Mouse (Mus musculus) embryonic facial prominence, embryonic 11.5 days (tissue): ENCODE results near the gene Cpeb2. TPM values are rescaled to one million over a fixed set of nuclear protein-coding genes. Genes with fewer than 3 reads are reported as not detected.

Source experiments
- ATAC-seq: fragments of 200-750 bp; cut with Nextera tagmentation; replicated peaks from 2 replicates; pipeline ENCODE4 v1.8.0; 2017; ENCODE audit warnings: low read depth; ENCODE audit not compliant: insufficient number of reproducible peaks, low FRiP score, low TSS enrichment
- DNase-seq: peaks from one replicate; pipeline ENCODE4 v3.0.0-alpha.2; 2015; ENCODE audit warnings: low spot score
- H3K27ac ChIP-seq: fragments of 300-500 bp; sonication (generic); replicated peaks from 2 replicates; pipeline ENCODE4 v1.5.1; 2014; ENCODE audit warnings: mild to moderate bottlenecking, low read depth, low read length, control low read depth
- H3K27me3 ChIP-seq: fragments of 300-500 bp; sonication (generic); 2 replicates; pipeline ENCODE4 v1.6.1; 2014; ENCODE audit warnings: mild to moderate bottlenecking, low read length, moderate library complexity, mixed read lengths; ENCODE audit not compliant: control insufficient read depth, insufficient read depth
- H3K36me3 ChIP-seq: fragments of 300-500 bp; sonication (generic); replicated peaks from 2 replicates; pipeline ENCODE4 v1.6.1; 2014; ENCODE audit warnings: low read depth, mild to moderate bottlenecking, low read length, moderate library complexity, mixed read lengths; ENCODE audit not compliant: control insufficient read depth, insufficient read depth
- H3K4me1 ChIP-seq: fragments of 300-500 bp; sonication (generic); 2 replicates; pipeline ENCODE4 v1.6.1; 2014; ENCODE audit warnings: low read length, mixed read lengths; ENCODE audit not compliant: control insufficient read depth, insufficient read depth
- H3K4me2 ChIP-seq: fragments of 300-500 bp; sonication (generic); 2 replicates; pipeline ENCODE4 v1.6.1; 2014; ENCODE audit warnings: low read depth, mild to moderate bottlenecking, control low read depth, low read length, moderate library complexity
- H3K4me3 ChIP-seq: fragments of 300-500 bp; sonication (generic); 2 replicates; pipeline ENCODE4 v1.5.1; 2014; ENCODE audit warnings: low read depth, low read length, control low read depth
- H3K9ac ChIP-seq: fragments of 300-500 bp; sonication (generic); replicated peaks from 2 replicates; pipeline ENCODE4 v1.6.1; 2014; ENCODE audit warnings: mild to moderate bottlenecking, control low read depth, low read length
- H3K9me3 ChIP-seq: fragments of 300-500 bp; sonication (generic); replicated peaks from 2 replicates; pipeline ENCODE4 v1.6.1; 2016; ENCODE audit warnings: mild to moderate bottlenecking, low read length, inconsistent platforms, mixed read lengths; ENCODE audit not compliant: control insufficient read depth
- WGBS: fragments of 180-500 bp; shearing (Covaris S2); extraction: QIAGEN DNeasy Blood & Tissue Kit; methylation state at CpG from one replicate; pipeline ENCODE4 v1.1.7; 2014; 5-methylcytosine and 5-hydroxymethylcytosine counted together
- polyA plus RNA-seq: library from polyadenylated mRNA; unstranded; fragments of >200 nt; fragmentation: Nextera tagmentation; extraction: Ambion mirVana; gene quantifications from 2 replicates; pipeline ENCODE4 v1.2.1, GENCODE M21; 2014

The Cpeb2 gene
- polyA plus RNA-seq, 1 experiment from 2014 or later = 2.4 TPM

- no peak for DNase-seq
- Histone ChIP-seq H3K4me3 (no peak overlapping the region), H3K4me1 (no peaks in the 10 kb centered on the region), H3K9me3 (no peaks in the 10 kb centered on the region), H3K36me3 (no peaks in the 10 kb centered on the region), H3K9ac (no peak overlapping the region), H3K27me3 (no peaks in the 10 kb centered on the region), H3K4me2 (no peak overlapping the region), H3K27ac (no peak overlapping the region)
- WGBS = 94% methylated on average over 2 of the region's 2 CpGs
- no peak for ATAC-seq
Measured at GRCm38 (mm10) chr5:43264696-43265095, 31.7 kb downstream of the Cpeb2 start.

GRCm38 (mm10) chr5:43277982-43278381 is 45.0 kb downstream of the Cpeb2 start:
- H3K4me3 ChIP-seq = no peak overlapping the region
- no peaks in the 10 kb centered on the region for H3K4me1 ChIP-seq
- DNase-seq = no peak
- no peaks in the 10 kb centered on the region for H3K9me3 ChIP-seq
- H3K4me2 ChIP-seq = no peak overlapping the region
- no peak for ATAC-seq
- WGBS = 94% methylated on average over 1 of the region's 1 CpGs
- no peak overlapping the region for H3K9ac ChIP-seq
- H3K27me3 ChIP-seq = no peaks in the 10 kb centered on the region
- no peaks in the 10 kb centered on the region for H3K36me3 ChIP-seq
- no peak overlapping the region for H3K27ac ChIP-seq

GRCm38 (mm10) chr5:43279774-43280173 is 46.8 kb downstream of the Cpeb2 start:
- WGBS = 83% methylated on average over 3 of the region's 3 CpGs
- ATAC-seq = no peak
- H3K4me1 ChIP-seq = no peaks in the 10 kb centered on the region
- no peak overlapping the region for H3K9ac ChIP-seq
- H3K4me2 ChIP-seq = no peak overlapping the region
- no peaks in the 10 kb centered on the region for H3K27me3 ChIP-seq
- no peak overlapping the region for H3K4me3 ChIP-seq
- no peaks in the 10 kb centered on the region for H3K36me3 ChIP-seq
- H3K27ac ChIP-seq = no peak overlapping the region
- no peaks in the 10 kb centered on the region for H3K9me3 ChIP-seq
- no peak for DNase-seq

GRCm38 (mm10) chr5:43285756-43286155 is 52.8 kb downstream of the Cpeb2 start:
- 90% methylated on average over 12 of the region's 12 CpGs for WGBS
- no peaks in the 10 kb centered on the region for H3K9me3 ChIP-seq
- no peak overlapping the region for H3K4me3 ChIP-seq
- H3K4me1 ChIP-seq = no peaks in the 10 kb centered on the region
- DNase-seq = no peak
- no peaks in the 10 kb centered on the region for H3K27me3 ChIP-seq
- H3K4me2 ChIP-seq = no peak overlapping the region
- no peak overlapping the region for H3K9ac ChIP-seq
- ATAC-seq = no peak
- H3K27ac ChIP-seq = no peak overlapping the region
- H3K36me3 ChIP-seq = no peaks in the 10 kb centered on the region

GRCm38 (mm10) chr5:43289752-43290446 is 56.9 kb downstream of the Cpeb2 start:
- Histone ChIP-seq H3K9ac (no peak overlapping the region), H3K4me2 (no peak overlapping the region), H3K27ac (no peak overlapping the region), H3K4me3 (no peak overlapping the region), H3K27me3 (no peaks in the 10 kb centered on the region), H3K9me3 (no peaks in the 10 kb centered on the region), H3K4me1 (no peaks in the 10 kb centered on the region), H3K36me3 (no peaks in the 10 kb centered on the region)
- ATAC-seq (no peak), DNase-seq (no peak)
- WGBS = 74% methylated on average over 8 of the region's 8 CpGs

- Histone ChIP-seq H3K9me3 (no peaks in the 10 kb centered on the region), H3K27me3 (no peaks in the 10 kb centered on the region), H3K4me1 (no peaks in the 10 kb centered on the region), H3K4me3 (no peak overlapping the region), H3K9ac (no peak overlapping the region), H3K27ac (no peak overlapping the region), H3K4me2 (no peak overlapping the region), H3K36me3 (no peaks in the 10 kb centered on the region)
- ATAC-seq (no peak), DNase-seq (no peak)
- 82% methylated on average over 4 of the region's 4 CpGs for WGBS
Measured at GRCm38 (mm10) chr5:43293136-43293535, 60.2 kb downstream of the Cpeb2 start.

- Histone ChIP-seq H3K27ac (no peak overlapping the region), H3K27me3 (no peaks in the 10 kb centered on the region), H3K9ac (no peak overlapping the region), H3K36me3 (no peaks in the 10 kb centered on the region), H3K4me2 (no peak overlapping the region), H3K4me3 (no peak overlapping the region), H3K9me3 (no peaks in the 10 kb centered on the region), H3K4me1 (no peaks in the 10 kb centered on the region)
- DNase-seq (no peak), ATAC-seq (no peak)
- WGBS = 89% methylated on average over 7 of the region's 7 CpGs
Measured at GRCm38 (mm10) chr5:43297459-43297858, 64.5 kb downstream of the Cpeb2 start.

- Histone ChIP-seq H3K36me3 (no peaks in the 10 kb centered on the region), H3K4me1 (no peaks in the 10 kb centered on the region), H3K27ac (no peak overlapping the region), H3K4me3 (no peak overlapping the region), H3K4me2 (no peak overlapping the region), H3K9ac (no peak overlapping the region), H3K9me3 (no peaks in the 10 kb centered on the region), H3K27me3 (no peaks in the 10 kb centered on the region)
- DNase-seq (peak; percentile 39), ATAC-seq (no peak)
- 70% methylated on average over 2 of the region's 2 CpGs for WGBS
Measured at GRCm38 (mm10) chr5:43298975-43299374, 66.0 kb downstream of the Cpeb2 start.
